Mouse (Mus musculus) small intestine, adult 2 months (tissue): ENCODE results near the gene Zfp473. TPM values are rescaled to one million over a fixed set of nuclear protein-coding genes. Genes with fewer than 3 reads are reported as not detected.
A peak's percentile ranks its signal among the peaks of the same experiment; 100 is the strongest.
"Not testable (repeated sequence)": the region's sequence is repeated elsewhere in the genome, so short reads cannot be mapped to it uniquely, and the experiment has no call there.

Experiments
- H3K27ac ChIP-seq: fragments of 200-500 bp; 2 replicates; pipeline ENCODE4 v1.5.1; 2012; ENCODE audit warnings: low read depth, low read length, control low read depth, inconsistent platforms; ENCODE audit not compliant: insufficient read depth
- H3K27me3 ChIP-seq: fragments of 200-500 bp; 2 replicates; pipeline ENCODE4 v1.6.1; 2012; ENCODE audit warnings: mild to moderate bottlenecking, moderate library complexity, low read length, inconsistent platforms; ENCODE audit not compliant: control insufficient read depth, insufficient read depth
- H3K36me3 ChIP-seq: fragments of 200-500 bp; 2 replicates; pipeline ENCODE4 v1.6.1; 2012; ENCODE audit warnings: mild to moderate bottlenecking, low read length, control low read depth, inconsistent platforms; ENCODE audit not compliant: control insufficient read depth, insufficient read depth
- H3K4me1 ChIP-seq: fragments of 200-500 bp; 2 replicates; pipeline ENCODE4 v1.6.1; 2012; ENCODE audit warnings: low read length, inconsistent platforms, mixed read lengths; ENCODE audit not compliant: control insufficient read depth, insufficient read depth, insufficient read length
- H3K4me3 ChIP-seq: fragments of 200-500 bp; 2 replicates; pipeline ENCODE4 v1.5.1; 2012; ENCODE audit warnings: low read depth, mild to moderate bottlenecking, control low read depth, inconsistent platforms, low read length, moderate library complexity
- CTCF ChIP-seq: fragments of 200-500 bp; IDR thresholded peaks from 2 replicates; pipeline ENCODE4 v1.5.1; 2012; ENCODE audit warnings: low read depth, mild to moderate bottlenecking, control low read depth, inconsistent platforms, low read length, moderate library complexity, mixed read lengths; ENCODE audit not compliant: insufficient replicate concordance, insufficient read length; ENCODE audit errors: extremely low read depth
- POLR2A ChIP-seq: fragments of 200-500 bp; IDR thresholded peaks from 2 replicates; pipeline ENCODE4 v1.6.1; 2012; ENCODE audit warnings: low read depth, mild to moderate bottlenecking, control low read depth, inconsistent platforms, low read length, moderate library complexity
- WGBS: fragments of 180-500 bp; shearing (Covaris S2); methylation state at CpG from one replicate; pipeline ENCODE4 v1.1.7; 2018; 5-methylcytosine and 5-hydroxymethylcytosine counted together
- polyA plus RNA-seq: library from polyadenylated mRNA; depleted of rRNA; stranded (reverse); fragments of >200 nt; gene quantifications from 2 replicates; pipeline ENCODE4 v1.2.3, GENCODE M21; 2012

Gene Zfp473
- polyA plus RNA-seq, 1 experiment: 0.19 TPM

- TF ChIP-seq CTCF: no peak
- no peak for TF ChIP-seq POLR2A
- no peaks in the 10 kb centered on the region for H3K27me3 ChIP-seq
- peaks cover 13% of the 10 kb centered on the region; the same call in 1 of the 2 replicates for H3K4me1 ChIP-seq
- 23% methylated on average over 5 of the region's 5 CpGs for WGBS
- peak overlapping the region; percentile 76 for H3K27ac ChIP-seq
- no peaks in the 10 kb centered on the region for H3K36me3 ChIP-seq
- no peak overlapping the region for H3K4me3 ChIP-seq
Measured at GRCm38 (mm10) chr7:44722058-44722457, 28.8 kb downstream of the Zfp473 start.

- Histone ChIP-seq H3K4me3 (no peak overlapping the region), H3K27ac (no peak overlapping the region), H3K36me3 (no peaks in the 10 kb centered on the region), H3K4me1 (no peaks in the 10 kb centered on the region), H3K27me3 (no peaks in the 10 kb centered on the region)
- WGBS: 88% methylated on average over 5 of the region's 5 CpGs
- TF ChIP-seq CTCF: no peak
Measured at GRCm38 (mm10) chr7:44709881-44710280, 41.0 kb downstream of the Zfp473 start.

GRCm38 (mm10) chr7:44708574-44708973, 42.3 kb downstream of the Zfp473 start, which contains the start of gene Izumo2:
TSS of gene Izumo2 (plus strand) at chr7:44708742.
- no peaks in the 10 kb centered on the region for H3K4me1 ChIP-seq
- H3K27ac ChIP-seq: no peak within 1 kb of the TSS
- no peaks in the 10 kb centered on the region for H3K36me3 ChIP-seq
- WGBS: 82% methylated on average over 14 of the region's 14 CpGs
- no peak for TF ChIP-seq POLR2A
- TF ChIP-seq CTCF: no peak
- H3K4me3 ChIP-seq: no peak within 1 kb of the TSS
- no peaks in the 10 kb centered on the region for H3K27me3 ChIP-seq

GRCm38 (mm10) chr7:44708093-44708492, 42.8 kb downstream of the Zfp473 start:
- not testable (repeated sequence) for H3K36me3 ChIP-seq, H3K4me3 ChIP-seq, H3K4me1 ChIP-seq, H3K27ac ChIP-seq, H3K27me3 ChIP-seq
- 82% methylated on average over 6 of the region's 6 CpGs for WGBS

- Histone ChIP-seq H3K27ac (no peak overlapping the region), H3K4me3 (no peak overlapping the region), H3K27me3 (no peaks in the 10 kb centered on the region), H3K36me3 (no peaks in the 10 kb centered on the region), H3K4me1 (no peaks in the 10 kb centered on the region)
- WGBS: 82% methylated on average over 5 of the region's 5 CpGs
- TF ChIP-seq CTCF (no peak), POLR2A (no peak)
Measured at GRCm38 (mm10) chr7:44707169-44707675, 43.6 kb downstream of the Zfp473 start.

- H3K36me3 ChIP-seq: no peaks in the 10 kb centered on the region
- H3K4me1 ChIP-seq: no peaks in the 10 kb centered on the region
- no peaks in the 10 kb centered on the region for H3K27me3 ChIP-seq
- no peak overlapping the region for H3K27ac ChIP-seq
- no peak overlapping the region for H3K4me3 ChIP-seq
- TF ChIP-seq CTCF (no peak), POLR2A (no peak)
Measured at GRCm38 (mm10) chr7:44706322-44706721, 44.5 kb downstream of the Zfp473 start.

GRCm38 (mm10) chr7:44705086-44705485, 45.8 kb downstream of the Zfp473 start:
- no peaks in the 10 kb centered on the region for H3K27me3 ChIP-seq
- TF ChIP-seq CTCF: no peak
- TF ChIP-seq POLR2A: no peak
- H3K36me3 ChIP-seq: no peaks in the 10 kb centered on the region
- H3K27ac ChIP-seq: no peak overlapping the region
- no peaks in the 10 kb centered on the region for H3K4me1 ChIP-seq
- 86% methylated on average over 4 of the region's 4 CpGs for WGBS
- H3K4me3 ChIP-seq: no peak overlapping the region

GRCm38 (mm10) chr7:44704363-44704762, 46.5 kb downstream of the Zfp473 start:
- Histone ChIP-seq H3K27me3 (no peaks in the 10 kb centered on the region), H3K4me3 (no peak overlapping the region), H3K27ac (no peak overlapping the region), H3K4me1 (no peaks in the 10 kb centered on the region), H3K36me3 (no peaks in the 10 kb centered on the region)
- WGBS: 56% methylated on average over 3 of the region's 3 CpGs
- no peak for TF ChIP-seq POLR2A
- TF ChIP-seq CTCF: no peak
